Mouse (Mus musculus) intestine, postnatal 0 days (tissue): ENCODE results near the gene Notch1. TPM values are rescaled to one million over a fixed set of nuclear protein-coding genes. Genes with fewer than 3 reads are reported as not detected.

ENCODE experiments used
- ATAC-seq: fragments of 200-750 bp; cut with Nextera tagmentation; 2 replicates; pipeline ENCODE4 v1.8.0; 2017; ENCODE audit warnings: mild to moderate bottlenecking, moderate TSS enrichment, moderate library complexity
- H3K27ac ChIP-seq: fragments of 300-500 bp; sonication (generic); 2 replicates; pipeline ENCODE4 v1.5.1; 2014; ENCODE audit warnings: mild to moderate bottlenecking, low read depth, low read length, moderate library complexity
- H3K27me3 ChIP-seq: fragments of 300-500 bp; sonication (generic); replicated peaks from 2 replicates; pipeline ENCODE4 v1.6.1; 2014; ENCODE audit warnings: low read length, mixed read lengths; ENCODE audit not compliant: control insufficient read depth, insufficient read depth
- H3K36me3 ChIP-seq: fragments of 300-500 bp; sonication (generic); 2 replicates; pipeline ENCODE4 v1.6.1; 2014; ENCODE audit warnings: mild to moderate bottlenecking, moderate library complexity; ENCODE audit not compliant: control insufficient read depth, insufficient read depth
- H3K4me1 ChIP-seq: fragments of 300-500 bp; sonication (generic); replicated peaks from 2 replicates; pipeline ENCODE4 v1.6.1; 2014; ENCODE audit warnings: antibody characterized with exemption, low read length, mixed read lengths; ENCODE audit not compliant: control insufficient read depth, insufficient read depth
- H3K4me2 ChIP-seq: fragments of 300-500 bp; sonication (generic); replicated peaks from 2 replicates; pipeline ENCODE4 v1.6.1; 2014; ENCODE audit warnings: low read depth, mild to moderate bottlenecking, moderate library complexity
- H3K4me3 ChIP-seq: fragments of 300-500 bp; sonication (generic); 2 replicates; pipeline ENCODE4 v1.5.1; 2014; ENCODE audit warnings: low read depth, low read length
- H3K9ac ChIP-seq: fragments of 300-500 bp; sonication (generic); 2 replicates; pipeline ENCODE4 v1.6.1; 2014; ENCODE audit warnings: mild to moderate bottlenecking, low read depth, low read length
- H3K9me3 ChIP-seq: fragments of 300-500 bp; sonication (generic); 2 replicates; pipeline ENCODE4 v1.6.1; 2016; ENCODE audit warnings: mixed run types; ENCODE audit not compliant: control insufficient read depth
- CTCF ChIP-seq: sonication (generic); IDR thresholded peaks from 2 replicates; pipeline ENCODE4 v1.5.1; 2016; ENCODE audit warnings: low read depth, mild to moderate bottlenecking, control low read depth, antibody characterized with exemption, moderate library complexity
- WGBS: fragments of 180-500 bp; shearing (Covaris S2); extraction: QIAGEN DNeasy Blood & Tissue Kit; methylation state at CpG from one replicate; pipeline ENCODE4 v1.1.7; 2014; 5-methylcytosine and 5-hydroxymethylcytosine counted together
- polyA plus RNA-seq: library from polyadenylated mRNA; unstranded; fragments of >200 nt; fragmentation: Nextera tagmentation; extraction: Ambion mirVana; gene quantifications from 2 replicates; pipeline ENCODE4 v1.2.1, GENCODE M21; 2015

The Notch1 gene
- polyA plus RNA-seq, 1 experiment from 2014 or later, result 3.6 TPM

DNA sequence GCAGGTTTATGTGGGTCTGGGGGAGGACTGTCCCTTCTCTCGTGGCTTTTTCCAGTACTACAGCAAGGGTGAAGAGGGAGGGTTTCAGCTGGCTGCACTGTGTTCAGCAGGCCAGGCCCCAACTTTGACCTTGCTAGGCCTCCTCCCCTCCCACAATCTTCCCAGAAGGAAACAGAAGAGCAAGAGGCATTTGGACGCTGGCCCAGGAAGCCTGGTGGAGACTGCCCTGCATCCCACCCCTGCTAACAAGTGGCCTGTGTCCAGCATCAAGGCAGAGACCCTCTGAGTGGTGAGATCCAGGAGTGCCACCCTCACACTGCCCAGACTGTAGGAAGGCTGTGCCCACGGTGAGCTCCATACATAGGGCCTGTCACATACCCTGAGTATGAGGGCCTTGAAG, 27.8 kb upstream of the Notch1 start:
- H3K27ac ChIP-seq, result no peak overlapping the region
- no peak overlapping the region for H3K4me2 ChIP-seq
- ATAC-seq, result no peak
- H3K4me3 ChIP-seq, result no peak overlapping the region
- no peaks in the 10 kb centered on the region for H3K27me3 ChIP-seq
- H3K4me1 ChIP-seq, result no peaks in the 10 kb centered on the region
- H3K9me3 ChIP-seq, result no peaks in the 10 kb centered on the region
- WGBS, result 49% methylated on average over 3 of the region's 3 CpGs
- TF ChIP-seq CTCF, result no peak
- H3K9ac ChIP-seq, result no peak overlapping the region
- H3K36me3 ChIP-seq, result no peaks in the 10 kb centered on the region

- no peak for ATAC-seq
- no peaks in the 10 kb centered on the region for H3K4me1 ChIP-seq
- no peak overlapping the region for H3K9ac ChIP-seq
- no peak overlapping the region for H3K4me2 ChIP-seq
- H3K4me3 ChIP-seq, result no peak overlapping the region
- H3K27ac ChIP-seq, result no peak overlapping the region
- H3K27me3 ChIP-seq, result no peaks in the 10 kb centered on the region
- H3K9me3 ChIP-seq, result no peaks in the 10 kb centered on the region
- TF ChIP-seq CTCF, result no peak
- WGBS, result 82% methylated on average over 8 of the region's 8 CpGs
- no peaks in the 10 kb centered on the region for H3K36me3 ChIP-seq
These were observed 27.3 kb upstream of the Notch1 start for GRCm38 (mm10) chr2:26543768-26544167.

DNA sequence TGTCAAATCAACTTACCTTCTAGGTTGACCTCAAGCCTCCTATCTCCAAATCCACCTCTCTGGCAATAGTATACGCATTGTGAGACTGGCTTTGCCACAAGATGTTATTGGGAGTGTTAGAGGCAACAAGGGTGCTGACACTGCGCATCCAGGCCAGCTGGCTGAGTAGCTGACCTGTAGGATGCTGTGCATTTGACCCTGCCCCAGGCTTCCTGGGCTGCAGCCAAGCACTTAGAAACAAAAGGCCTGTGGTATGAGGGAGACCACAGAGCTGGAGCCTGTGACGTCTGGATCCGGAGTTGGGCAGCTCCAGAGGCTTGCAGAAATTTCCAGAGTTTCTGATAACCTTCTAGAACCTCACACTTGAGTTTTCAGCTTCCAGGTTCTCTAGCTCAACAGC, 26.7 kb upstream of the Notch1 start:
- WGBS, result 74% methylated on average over 4 of the region's 4 CpGs
- H3K4me3 ChIP-seq, result no peak overlapping the region

DNA sequence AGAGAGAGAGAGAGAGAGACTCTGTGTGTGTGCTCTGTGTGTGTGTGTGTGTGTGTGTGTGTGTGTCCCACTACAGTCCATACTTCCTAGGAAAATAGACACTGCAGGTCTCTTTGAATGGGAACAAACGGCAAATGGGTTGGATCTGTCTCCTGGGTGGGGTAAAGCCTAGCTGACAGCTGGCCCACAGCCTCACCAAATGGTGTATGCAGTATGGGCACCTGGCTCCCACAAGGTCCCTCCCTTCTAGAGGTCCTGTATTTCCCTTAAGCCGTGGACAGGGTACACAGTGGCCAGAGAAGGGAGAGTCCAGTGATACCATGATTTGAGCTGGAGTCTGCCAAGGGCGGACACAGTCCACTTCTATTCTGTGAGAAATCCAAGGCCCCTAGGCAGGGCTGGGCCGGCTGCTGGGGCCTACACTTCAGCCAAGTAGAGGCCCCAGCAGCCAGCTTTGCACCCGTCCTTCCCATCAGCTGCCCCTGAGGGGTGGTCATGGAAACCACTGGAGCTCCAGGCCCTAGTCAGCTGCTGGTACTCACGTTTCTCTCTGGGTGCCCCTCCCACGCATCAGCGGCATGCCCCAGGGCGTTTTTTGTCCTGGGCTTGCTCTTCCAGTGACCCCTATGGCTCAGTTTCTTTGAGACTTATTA, 24.9 kb upstream of the Notch1 start:
- Histone ChIP-seq H3K4me2 (no peak overlapping the region), H3K9me3 (no peaks in the 10 kb centered on the region), H3K9ac (no peak overlapping the region), H3K4me3 (no peak overlapping the region), H3K27ac (no peak overlapping the region), H3K36me3 (no peaks in the 10 kb centered on the region), H3K27me3 (no peaks in the 10 kb centered on the region), H3K4me1 (no peaks in the 10 kb centered on the region)
- ATAC-seq, result no peak
- 56% methylated on average over 9 of the region's 9 CpGs for WGBS
- TF ChIP-seq CTCF, result no peak

More for the DNA sequence above, 26.7 kb upstream of the Notch1 start:
- Histone ChIP-seq H3K4me2 (no peak overlapping the region), H3K36me3 (no peaks in the 10 kb centered on the region), H3K27ac (no peak overlapping the region), H3K4me1 (no peaks in the 10 kb centered on the region), H3K9me3 (no peaks in the 10 kb centered on the region), H3K27me3 (no peaks in the 10 kb centered on the region), H3K9ac (no peak overlapping the region)
- no peak for TF ChIP-seq CTCF
- ATAC-seq, result no peak

- H3K9me3 ChIP-seq, result no peaks in the 10 kb centered on the region
- no peak for TF ChIP-seq CTCF
- H3K4me3 ChIP-seq, result no peak overlapping the region
- no peak overlapping the region for H3K9ac ChIP-seq
- WGBS, result 58% methylated on average over 7 of the region's 7 CpGs
- no peak for ATAC-seq
- no peaks in the 10 kb centered on the region for H3K4me1 ChIP-seq
- H3K27ac ChIP-seq, result no peak overlapping the region
- H3K36me3 ChIP-seq, result no peaks in the 10 kb centered on the region
- no peak overlapping the region for H3K4me2 ChIP-seq
- H3K27me3 ChIP-seq, result no peaks in the 10 kb centered on the region
These were observed 24.3 kb upstream of the Notch1 start for GRCm38 (mm10) chr2:26540721-26541120.

GRCm38 (mm10) chr2:26539516-26539915, 23.1 kb upstream of the Notch1 start:
- no peaks in the 10 kb centered on the region for H3K27me3 ChIP-seq
- no peaks in the 10 kb centered on the region for H3K4me1 ChIP-seq
- no peak overlapping the region for H3K27ac ChIP-seq
- H3K4me3 ChIP-seq, result no peak overlapping the region
- no peak for TF ChIP-seq CTCF
- 49% methylated on average over 2 of the region's 2 CpGs for WGBS
- no peak overlapping the region for H3K4me2 ChIP-seq
- H3K9ac ChIP-seq, result no peak overlapping the region
- no peaks in the 10 kb centered on the region for H3K9me3 ChIP-seq
- H3K36me3 ChIP-seq, result no peaks in the 10 kb centered on the region
- ATAC-seq, result no peak

DNA sequence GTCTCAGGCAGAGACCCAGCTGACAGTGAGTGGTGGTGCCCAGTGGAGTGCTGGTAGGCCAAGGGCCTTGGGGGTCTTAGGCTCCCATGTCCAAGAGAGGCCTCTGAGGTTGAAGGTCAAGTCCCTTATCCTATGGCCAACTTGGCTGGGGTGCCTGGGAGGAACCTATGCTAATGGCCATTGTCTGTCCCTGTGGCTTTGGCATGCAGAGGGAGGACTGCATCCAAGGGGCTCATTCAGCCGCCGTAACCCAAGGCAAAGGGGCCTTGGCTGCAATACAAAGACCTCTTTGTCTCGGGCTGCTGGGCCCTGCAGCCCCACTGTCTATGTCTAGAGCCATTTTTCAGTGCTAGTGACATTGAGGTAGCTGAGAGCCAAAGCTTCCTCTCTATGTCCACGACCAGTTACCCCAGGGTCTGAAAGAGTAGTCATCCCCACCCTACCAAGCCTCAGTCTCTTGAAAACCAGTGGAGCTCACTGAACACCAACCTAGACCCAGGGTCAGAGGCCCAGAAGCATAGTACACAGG, 19.1 kb upstream of the Notch1 start:
- no peak overlapping the region for H3K9ac ChIP-seq
- ATAC-seq, result no peak
- no peak overlapping the region for H3K4me2 ChIP-seq
- no peaks in the 10 kb centered on the region for H3K36me3 ChIP-seq
- H3K4me3 ChIP-seq, result no peak overlapping the region
- H3K4me1 ChIP-seq, result no peaks in the 10 kb centered on the region
- H3K9me3 ChIP-seq, result no peaks in the 10 kb centered on the region
- no peaks in the 10 kb centered on the region for H3K27me3 ChIP-seq
- WGBS, result 83% methylated on average over 4 of the region's 4 CpGs
- no peak overlapping the region for H3K27ac ChIP-seq
- no peak for TF ChIP-seq CTCF
